Mouse (Mus musculus) kidney, postnatal 10 days (tissue): ENCODE data around the gene Phyh.
A peak's percentile ranks its signal among the peaks of the same experiment; 100 is the strongest.
"Not testable (repeated sequence)": the region's sequence is repeated elsewhere in the genome, so short reads cannot be mapped to it uniquely, and the experiment has no call there.

ENCODE experiments used
- DNase-seq: peaks from one replicate; pipeline ENCODE4 v3.0.0; 2021; ENCODE audit warnings: mixed read lengths

The Phyh gene

GRCm38 (mm10) chr2:4921019-4921418 lies 2.2 kb downstream of the Phyh start:
- no peak for DNase-seq

DNA sequence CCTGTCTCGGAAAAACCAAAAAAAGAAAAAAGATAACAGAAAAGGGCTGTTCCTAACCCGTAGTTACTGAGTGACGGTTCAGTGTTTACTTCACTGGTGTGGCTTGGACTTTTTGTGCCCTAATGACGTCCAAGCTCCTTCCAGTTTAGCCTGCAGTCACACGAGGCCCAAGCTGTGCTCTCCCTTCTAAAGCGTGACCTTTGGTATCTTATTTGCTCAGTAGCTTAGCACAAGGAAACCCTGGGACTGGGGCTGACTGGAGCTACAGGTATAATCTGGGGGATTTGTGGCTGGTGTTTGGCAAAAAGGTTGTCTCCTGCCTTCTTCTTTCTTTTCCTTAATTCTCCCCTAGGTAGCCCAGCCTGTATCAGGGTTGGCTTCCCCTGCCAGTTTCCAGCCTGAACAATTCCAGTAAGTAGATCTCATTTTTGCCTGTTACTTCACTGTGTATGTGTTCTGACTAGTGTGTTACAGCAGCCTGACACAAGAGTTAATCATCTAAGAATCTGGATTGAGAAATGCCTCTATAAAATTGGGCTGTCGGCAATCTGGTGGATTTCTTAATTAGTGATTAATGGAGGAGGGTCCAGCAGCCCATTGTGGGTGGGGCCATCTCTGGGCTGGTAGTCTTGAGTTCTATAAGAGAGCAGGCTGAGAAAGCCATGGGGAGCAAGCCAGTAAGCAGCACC lies 3.8 kb downstream of the Phyh start:
- peak; percentile 34 for DNase-seq

DNA sequence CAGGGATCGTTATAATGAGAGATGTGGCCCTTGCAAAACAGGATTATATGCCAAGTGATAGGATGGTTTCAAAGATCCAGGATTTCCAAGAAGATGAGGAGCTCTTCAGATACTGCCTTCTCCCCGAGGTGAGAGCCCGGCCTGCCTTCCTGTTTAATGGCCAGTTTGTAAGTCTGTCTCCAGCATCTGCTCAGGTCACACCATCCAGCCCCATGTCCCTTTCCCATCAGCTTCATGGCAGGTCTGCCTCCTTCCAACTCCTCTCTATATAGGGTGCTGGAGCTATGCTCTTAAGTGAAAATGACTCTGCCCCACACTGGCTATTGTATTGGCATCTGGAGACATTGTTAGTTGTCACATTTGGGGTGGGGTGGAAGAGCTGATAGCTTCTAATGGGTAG lies 8.6 kb downstream of the Phyh start:
- DNase-seq, result no peak

DNA sequence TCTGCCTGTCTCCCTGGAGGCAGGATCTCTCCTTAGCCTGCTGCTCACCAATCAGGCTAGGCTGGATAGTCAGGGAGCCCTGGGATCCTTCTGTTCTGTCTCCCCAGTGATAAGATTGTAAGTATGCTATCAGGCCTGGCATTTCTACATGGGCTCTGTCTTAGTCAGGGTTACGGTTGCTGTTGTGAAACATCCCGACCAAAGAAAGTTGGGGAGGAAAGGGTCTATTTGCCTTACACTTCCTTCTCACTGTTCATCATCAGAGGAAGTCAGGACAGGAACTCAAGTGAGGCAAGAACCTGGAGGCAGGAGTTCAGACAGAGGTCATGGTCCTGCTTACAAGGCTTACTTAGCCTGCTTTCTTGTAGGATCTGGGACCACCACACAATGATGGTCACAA lies 10.4 kb downstream of the Phyh start:
- no peak for DNase-seq

GRCm38 (mm10) chr2:4934516-4934915 lies 15.7 kb downstream of the Phyh start:
- no peak for DNase-seq

DNA sequence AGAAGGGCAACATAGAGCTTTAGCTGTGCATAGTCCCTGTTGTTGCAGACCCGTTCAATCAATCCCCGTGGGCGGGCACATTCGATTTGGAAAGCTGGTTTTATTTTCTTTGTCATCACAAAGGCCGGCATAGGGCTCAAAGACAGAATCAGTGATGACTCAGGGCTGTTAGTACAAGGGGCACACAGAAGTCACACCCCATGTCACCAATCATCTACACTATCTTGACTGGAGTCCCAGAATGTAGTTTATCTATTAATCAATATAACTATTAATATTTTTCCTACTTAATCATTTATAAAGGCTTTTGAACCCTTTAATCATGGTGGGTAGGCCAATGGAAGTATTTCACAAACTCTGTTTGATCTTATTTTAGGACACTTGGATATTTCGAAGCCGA lies 19.1 kb downstream of the Phyh start:
- no peak for DNase-seq

GRCm38 (mm10) chr2:4940861-4941260 lies 22.0 kb downstream of the Phyh start:
- DNase-seq, result no peak

- not testable (repeated sequence) for DNase-seq
Measured at GRCm38 (mm10) chr2:4949691-4950090, 30.9 kb downstream of the Phyh start.

DNA sequence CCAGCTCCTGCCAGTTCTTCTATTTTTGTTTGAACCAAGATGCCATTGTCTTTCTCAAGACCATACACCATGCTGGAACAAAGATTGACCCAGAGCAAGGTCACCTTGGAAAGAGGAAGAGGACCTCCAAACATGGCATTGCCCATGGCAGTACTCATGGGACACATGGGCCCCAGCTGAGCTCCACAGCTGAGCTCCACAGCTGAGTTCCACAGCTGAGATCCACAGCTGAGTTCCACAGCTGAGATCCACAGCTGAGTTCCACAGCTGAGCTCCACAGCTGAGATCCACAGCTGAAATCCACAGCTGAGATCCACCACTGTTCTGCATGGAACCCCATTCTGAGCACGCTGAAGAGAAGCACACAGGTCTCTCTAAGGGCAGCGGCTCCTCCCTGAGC lies 32.2 kb downstream of the Phyh start:
- no peak for DNase-seq

GRCm38 (mm10) chr2:4954216-4954760 lies 35.5 kb downstream of the Phyh start:
- no peak for DNase-seq

DNA sequence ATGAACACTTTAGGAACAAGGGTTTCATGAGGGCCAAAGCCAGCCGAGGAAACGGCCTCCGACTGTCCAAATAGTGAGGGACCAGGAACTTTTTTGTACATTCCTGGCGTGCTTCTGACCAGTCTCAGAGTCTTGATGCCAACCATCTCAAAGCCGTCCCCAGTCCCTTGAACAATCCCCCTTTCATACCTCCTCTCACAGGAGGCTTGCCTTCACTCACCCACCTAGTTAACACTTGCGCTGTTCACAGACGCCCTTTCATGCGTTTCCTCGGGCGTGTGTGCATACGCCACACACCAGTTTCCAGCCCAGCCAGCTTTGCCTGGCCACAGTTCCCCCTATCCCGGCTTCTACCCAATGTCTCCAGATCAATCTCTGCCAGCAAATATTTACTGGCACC lies 39.2 kb downstream of the Phyh start:
- DNase-seq, result no peak

DNA sequence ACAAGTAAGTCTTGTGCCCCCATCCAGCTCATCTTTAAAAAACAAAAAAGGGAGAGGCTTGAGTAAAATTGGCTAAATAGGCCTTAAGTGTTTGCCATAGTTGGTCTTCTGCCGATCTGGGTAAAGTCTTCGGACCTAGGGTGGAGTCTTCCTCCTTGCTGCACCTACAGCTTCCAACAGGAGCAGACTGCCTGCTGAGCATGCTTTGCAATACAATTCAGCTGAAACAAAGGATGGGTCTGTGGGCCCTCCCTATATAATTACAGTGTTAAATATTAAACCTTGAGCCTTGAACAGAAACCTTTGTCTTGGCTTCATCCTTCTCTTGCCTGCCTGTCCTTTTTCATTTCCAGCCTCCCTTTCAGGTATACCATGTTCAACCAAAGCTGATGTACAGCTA lies 49.0 kb downstream of the Phyh start:
- DNase-seq, result no peak

GRCm38 (mm10) chr2:4969083-4969482 lies 50.3 kb downstream of the Phyh start:
- DNase-seq, result no peak

DNA sequence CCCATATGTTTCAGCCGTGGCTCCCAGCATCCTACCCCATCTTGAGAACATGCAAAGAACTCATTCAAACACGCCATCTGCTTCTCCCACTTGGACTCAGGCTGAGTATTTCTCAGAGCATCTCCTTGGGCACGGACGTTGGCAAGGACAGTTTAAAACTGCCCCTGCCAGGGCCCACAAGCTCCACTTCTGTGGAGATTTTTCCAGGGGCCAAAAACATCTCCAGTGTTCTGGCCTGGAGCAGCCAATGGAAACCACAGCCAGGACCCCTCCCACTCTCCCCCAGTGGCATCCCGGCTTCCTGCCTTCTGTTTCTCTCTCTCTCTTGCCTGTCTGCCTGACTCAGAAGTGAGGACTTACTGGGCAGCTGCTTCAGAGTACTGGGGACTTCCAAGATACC lies 57.0 kb downstream of the Phyh start, which contains the start of gene Ucma:
Gene Ucma, plus strand, starts transcription at position 316 of the 400 bp plus-strand sequence.
- no peak for DNase-seq

- DNase-seq, result no peak
Measured at GRCm38 (mm10) chr2:4978091-4978490, 59.3 kb downstream of the Phyh start.

- DNase-seq, result no peak
Measured at GRCm38 (mm10) chr2:4983987-4984386, 65.2 kb downstream of the Phyh start.

- DNase-seq, result no peak
Measured at GRCm38 (mm10) chr2:4985000-4985399, 66.2 kb downstream of the Phyh start.

DNA sequence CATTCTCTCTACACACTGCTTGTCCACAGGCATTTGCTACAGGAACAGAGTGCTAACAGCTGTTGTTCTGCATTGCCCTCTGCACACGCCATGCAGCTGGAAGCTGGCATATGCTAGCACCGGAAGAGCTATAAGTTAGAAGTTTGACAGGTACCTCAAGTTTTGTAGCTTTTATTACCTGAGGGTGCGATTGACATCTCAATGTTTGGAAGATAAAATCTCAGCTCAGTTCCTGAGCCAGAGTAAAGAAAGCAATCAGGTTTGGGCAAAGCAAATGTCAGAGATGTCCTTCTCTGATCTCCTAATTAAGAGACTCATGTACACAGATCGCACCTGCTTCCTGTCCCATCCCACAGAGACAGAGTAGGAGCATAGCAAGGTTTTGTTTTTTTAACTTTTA lies 68.0 kb downstream of the Phyh start:
- DNase-seq, result no peak

- DNase-seq, result no peak
Measured at GRCm38 (mm10) chr2:4987388-4988180, 68.8 kb downstream of the Phyh start.
